Mouse (Mus musculus) forebrain, embryonic 15.5 days (tissue): ENCODE results near the gene Mrps35. TPM values are rescaled to one million over a fixed set of nuclear protein-coding genes. Genes with fewer than 3 reads are reported as not detected.

ENCODE experiments used
- ATAC-seq: fragments of 200-750 bp; cut with Nextera tagmentation; replicated peaks from 2 replicates; pipeline ENCODE4 v1.8.0; 2017; ENCODE audit warnings: mild to moderate bottlenecking, moderate TSS enrichment, moderate library complexity
- H3K27ac ChIP-seq: fragments of 300-500 bp; sonication (generic); replicated peaks from 2 replicates; pipeline ENCODE4 v1.5.1; 2015; ENCODE audit warnings: mild to moderate bottlenecking, inconsistent platforms
- H3K27me3 ChIP-seq: fragments of 300-500 bp; sonication (generic); 2 replicates; pipeline ENCODE4 v1.6.1; 2015; ENCODE audit warnings: inconsistent platforms
- H3K36me3 ChIP-seq: fragments of 300-500 bp; sonication (generic); 2 replicates; pipeline ENCODE4 v1.6.1; 2015; ENCODE audit warnings: mild to moderate bottlenecking, inconsistent platforms
- H3K4me1 ChIP-seq: fragments of 300-500 bp; sonication (generic); 2 replicates; pipeline ENCODE4 v1.6.1; 2015; ENCODE audit warnings: inconsistent platforms
- H3K4me2 ChIP-seq: fragments of 300-500 bp; sonication (generic); replicated peaks from 2 replicates; pipeline ENCODE4 v1.6.1; 2015; ENCODE audit warnings: mild to moderate bottlenecking, inconsistent platforms
- H3K4me3 ChIP-seq: fragments of 300-500 bp; sonication (generic); 2 replicates; pipeline ENCODE4 v1.5.1; 2015; ENCODE audit warnings: mild to moderate bottlenecking, inconsistent platforms
- H3K9ac ChIP-seq: fragments of 300-500 bp; sonication (generic); replicated peaks from 2 replicates; pipeline ENCODE4 v1.6.1; 2015; ENCODE audit warnings: mild to moderate bottlenecking, inconsistent platforms
- H3K9me3 ChIP-seq: fragments of 300-500 bp; sonication (generic); 2 replicates; pipeline ENCODE4 v1.6.1; 2016; ENCODE audit warnings: inconsistent platforms
- WGBS: fragments of 180-500 bp; shearing (Covaris S2); methylation state at CpG from one replicate; pipeline ENCODE4 v1.1.7; 2015; ENCODE audit warnings: mixed read lengths; 5-methylcytosine and 5-hydroxymethylcytosine counted together
- polyA plus RNA-seq: library from polyadenylated mRNA; unstranded; fragments of >200 nt; fragmentation: Nextera tagmentation; extraction: Ambion mirVana; gene quantifications from 2 replicates; pipeline ENCODE4 v1.2.1, GENCODE M21; 2015

The Mrps35 gene
- polyA plus RNA-seq, 1 experiment from 2014 or later: 88.5 TPM

DNA sequence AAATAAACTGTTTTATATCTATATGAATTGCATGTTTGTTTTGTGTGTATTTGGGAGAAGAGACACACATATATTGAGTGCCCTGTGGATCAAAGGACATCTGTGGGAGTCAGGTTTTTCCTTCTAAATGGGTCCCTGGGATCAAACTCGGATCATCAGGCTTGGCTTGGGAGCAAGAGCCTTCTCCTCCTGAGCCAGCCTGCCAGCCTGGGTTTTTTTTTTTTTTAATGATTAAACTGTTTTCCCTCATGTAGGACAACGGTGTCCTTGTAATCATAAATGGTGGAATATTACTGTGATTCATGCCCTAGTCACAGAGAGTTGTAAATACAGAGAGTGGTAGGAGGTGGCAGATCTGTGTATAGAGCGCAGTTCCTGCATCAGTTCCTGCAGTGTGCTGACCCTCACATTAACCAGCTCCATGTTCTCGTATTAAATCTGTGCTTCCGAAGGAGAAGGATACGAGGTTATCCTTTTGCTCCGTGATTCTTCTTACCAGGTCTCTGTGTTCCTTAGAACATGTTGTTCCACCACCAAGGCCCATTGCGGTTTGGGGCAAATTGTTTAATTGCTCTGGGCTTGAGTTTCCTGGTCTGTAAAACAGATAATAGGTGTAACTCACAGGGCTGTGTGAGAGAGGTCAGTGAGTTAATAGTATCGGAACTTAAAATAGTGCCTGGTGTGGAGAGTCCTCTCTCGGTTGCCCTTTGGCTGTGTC lies 21.8 kb downstream of the Mrps35 start:
- Histone ChIP-seq H3K36me3 (peaks cover 28% of the 10 kb centered on the region), H3K9me3 (no peaks in the 10 kb centered on the region), H3K4me3 (no peak overlapping the region), H3K9ac (no peak overlapping the region), H3K4me1 (peaks cover 9% of the 10 kb centered on the region), H3K4me2 (no peak overlapping the region), H3K27me3 (no peaks in the 10 kb centered on the region), H3K27ac (no peak overlapping the region)
- ATAC-seq: no peak
- WGBS: 94% methylated on average over 10 of the region's 10 CpGs

DNA sequence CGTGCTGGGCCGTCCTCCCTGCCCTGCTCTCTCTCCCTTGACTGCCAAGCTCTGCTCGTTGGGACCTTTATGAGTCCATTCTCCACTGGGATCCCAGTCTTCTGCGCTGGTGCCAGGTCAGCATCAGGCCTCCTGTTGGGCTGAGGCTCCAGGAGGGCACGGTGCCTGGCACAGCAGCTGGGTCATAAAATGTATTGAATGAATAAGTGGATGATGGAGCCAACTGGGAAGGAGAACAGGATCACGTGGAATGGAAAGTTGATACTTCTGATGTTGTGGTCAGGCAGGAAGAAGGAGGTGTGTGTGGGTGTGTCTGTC lies 22.3 kb downstream of the Mrps35 start:
- Histone ChIP-seq H3K4me1 (peaks cover 9% of the 10 kb centered on the region), H3K27me3 (no peaks in the 10 kb centered on the region), H3K36me3 (peaks cover 28% of the 10 kb centered on the region), H3K4me3 (no peak overlapping the region), H3K9ac (no peak overlapping the region), H3K4me2 (no peak overlapping the region), H3K27ac (no peak overlapping the region), H3K9me3 (no peaks in the 10 kb centered on the region)
- ATAC-seq: no peak
- 89% methylated on average over 6 of the region's 6 CpGs for WGBS

DNA sequence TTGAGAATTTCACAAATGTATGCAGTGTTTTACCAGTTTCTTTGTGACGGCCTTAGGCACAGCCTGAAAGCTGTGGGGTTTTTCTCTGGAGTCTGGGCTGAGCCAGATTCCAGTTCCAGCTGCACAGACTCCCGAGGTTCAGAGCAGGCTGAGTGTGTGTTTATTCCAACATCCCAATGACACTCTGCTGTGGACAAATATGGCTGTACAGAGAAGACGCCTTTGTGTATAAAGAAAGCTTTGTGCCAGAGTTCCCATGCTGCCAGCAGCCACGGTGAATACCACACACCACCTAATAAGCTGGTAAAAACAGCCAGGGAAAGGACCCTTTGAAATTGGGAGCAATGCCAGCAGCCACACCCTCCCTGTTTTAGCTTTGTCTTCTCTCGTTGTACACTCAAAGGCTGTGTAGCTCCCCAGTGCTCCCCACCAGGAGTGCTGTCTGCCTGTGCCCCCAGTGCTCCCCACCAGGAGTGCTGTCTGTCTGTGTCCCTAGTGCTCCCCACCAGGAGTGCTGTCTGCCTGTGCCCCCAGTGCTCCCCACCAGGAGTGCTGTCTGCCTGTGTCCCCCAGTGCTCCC lies 33.3 kb downstream of the Mrps35 start:
- H3K4me1 ChIP-seq: peaks cover 9% of the 10 kb centered on the region
- peak overlapping the region; percentile 60 for H3K27ac ChIP-seq
- 14% methylated on average over 5 of the region's 5 CpGs for WGBS
- H3K4me2 ChIP-seq: no peak overlapping the region
- H3K9ac ChIP-seq: no peak overlapping the region
- no peaks in the 10 kb centered on the region for H3K9me3 ChIP-seq
- ATAC-seq: peak; percentile 87
- H3K36me3 ChIP-seq: peaks cover 3% of the 10 kb centered on the region; the same call in 1 of the 2 replicates
- no peak overlapping the region for H3K4me3 ChIP-seq
- no peaks in the 10 kb centered on the region for H3K27me3 ChIP-seq

DNA sequence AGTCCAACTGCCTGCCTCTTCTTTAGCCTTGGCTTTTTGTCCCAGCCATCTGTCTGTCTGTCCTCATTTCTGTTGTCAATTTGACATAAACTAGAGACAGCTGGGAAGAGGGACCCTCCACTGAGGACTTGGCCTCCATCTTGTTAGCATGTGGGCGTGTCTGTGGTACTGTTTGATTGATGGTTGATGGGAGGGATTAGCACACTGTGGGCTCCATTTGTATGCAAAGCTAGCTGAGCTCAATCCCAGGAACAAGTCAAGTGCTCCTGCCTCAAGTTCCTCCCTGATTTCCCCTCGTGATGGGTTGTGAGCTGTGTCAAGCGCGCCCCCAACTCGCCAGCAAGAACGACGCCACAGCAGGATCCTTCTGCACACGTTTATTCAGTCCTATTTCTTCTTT lies 34.3 kb downstream of the Mrps35 start:
- peak; percentile 72 for ATAC-seq
- peaks cover 9% of the 10 kb centered on the region for H3K4me1 ChIP-seq
- H3K9ac ChIP-seq: no peak overlapping the region
- no peaks in the 10 kb centered on the region for H3K9me3 ChIP-seq
- H3K27me3 ChIP-seq: no peaks in the 10 kb centered on the region
- H3K4me3 ChIP-seq: no peak overlapping the region
- peaks cover 3% of the 10 kb centered on the region; the same call in 1 of the 2 replicates for H3K36me3 ChIP-seq
- no peak overlapping the region for H3K4me2 ChIP-seq
- no peak overlapping the region for H3K27ac ChIP-seq
- 72% methylated on average over 8 of the region's 8 CpGs for WGBS

DNA sequence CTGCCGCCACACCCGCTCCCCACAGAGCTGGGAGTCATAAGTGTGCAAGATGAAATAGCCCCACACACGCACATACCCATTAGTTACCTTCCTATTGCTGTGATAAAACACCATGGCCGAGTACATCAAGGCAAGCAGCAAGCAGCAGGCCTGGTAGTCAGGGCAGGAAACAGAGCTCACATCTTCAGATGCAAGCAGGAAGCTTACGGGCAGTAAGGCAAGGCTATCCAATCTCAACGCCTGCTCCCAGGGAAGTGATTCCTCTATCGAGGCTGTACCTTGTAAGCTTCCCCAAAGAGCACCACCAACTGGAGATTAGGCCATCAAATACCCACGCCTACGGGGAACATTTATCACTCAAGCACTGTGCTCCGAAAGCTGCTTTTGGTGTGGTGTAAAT lies 37.4 kb downstream of the Mrps35 start:
- Histone ChIP-seq H3K36me3 (no peaks in the 10 kb centered on the region), H3K27me3 (no peaks in the 10 kb centered on the region), H3K9me3 (no peaks in the 10 kb centered on the region), H3K27ac (no peak overlapping the region), H3K4me1 (peaks cover 9% of the 10 kb centered on the region), H3K4me2 (no peak overlapping the region), H3K9ac (no peak overlapping the region), H3K4me3 (no peak overlapping the region)
- 96% methylated on average over 10 of the region's 10 CpGs for WGBS
- no peak for ATAC-seq

DNA sequence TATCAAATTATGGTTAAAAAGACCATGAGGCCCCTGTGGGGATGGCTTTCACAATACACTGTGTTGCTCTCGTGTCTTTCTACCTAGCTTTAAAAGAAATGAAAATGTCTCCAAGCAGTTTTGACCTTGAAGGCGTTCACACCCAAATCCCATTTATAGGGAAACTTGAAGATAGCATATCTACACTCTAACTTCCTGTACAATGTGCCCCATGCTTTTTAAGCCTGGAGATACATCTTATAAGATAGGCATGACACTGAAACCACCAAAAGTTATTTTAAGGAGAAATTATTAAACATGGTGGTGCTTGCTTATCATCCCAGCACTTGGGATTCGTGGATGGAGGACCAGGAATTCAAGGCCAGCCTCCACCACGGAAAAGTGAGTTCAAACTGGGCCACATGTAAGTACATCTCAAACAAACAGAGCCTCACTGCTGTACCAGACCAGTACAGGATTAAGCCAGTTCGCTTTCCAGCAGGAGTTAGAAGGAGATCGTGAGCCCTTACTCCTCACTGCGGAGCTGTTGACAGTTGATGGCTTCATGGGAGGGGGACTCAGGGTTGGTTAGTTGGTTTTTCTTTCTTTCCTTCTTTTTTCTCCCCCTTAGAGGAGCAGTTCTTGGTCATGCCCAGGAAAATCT lies 43.0 kb downstream of the Mrps35 start:
- H3K36me3 ChIP-seq: no peaks in the 10 kb centered on the region
- no peak overlapping the region for H3K9ac ChIP-seq
- H3K9me3 ChIP-seq: no peaks in the 10 kb centered on the region
- H3K4me2 ChIP-seq: no peak overlapping the region
- no peak overlapping the region for H3K4me3 ChIP-seq
- WGBS: 58% methylated on average over 7 of the region's 7 CpGs
- ATAC-seq: no peak
- H3K27ac ChIP-seq: no peak overlapping the region
- H3K27me3 ChIP-seq: no peaks in the 10 kb centered on the region
- H3K4me1 ChIP-seq: peaks cover 15% of the 10 kb centered on the region

DNA sequence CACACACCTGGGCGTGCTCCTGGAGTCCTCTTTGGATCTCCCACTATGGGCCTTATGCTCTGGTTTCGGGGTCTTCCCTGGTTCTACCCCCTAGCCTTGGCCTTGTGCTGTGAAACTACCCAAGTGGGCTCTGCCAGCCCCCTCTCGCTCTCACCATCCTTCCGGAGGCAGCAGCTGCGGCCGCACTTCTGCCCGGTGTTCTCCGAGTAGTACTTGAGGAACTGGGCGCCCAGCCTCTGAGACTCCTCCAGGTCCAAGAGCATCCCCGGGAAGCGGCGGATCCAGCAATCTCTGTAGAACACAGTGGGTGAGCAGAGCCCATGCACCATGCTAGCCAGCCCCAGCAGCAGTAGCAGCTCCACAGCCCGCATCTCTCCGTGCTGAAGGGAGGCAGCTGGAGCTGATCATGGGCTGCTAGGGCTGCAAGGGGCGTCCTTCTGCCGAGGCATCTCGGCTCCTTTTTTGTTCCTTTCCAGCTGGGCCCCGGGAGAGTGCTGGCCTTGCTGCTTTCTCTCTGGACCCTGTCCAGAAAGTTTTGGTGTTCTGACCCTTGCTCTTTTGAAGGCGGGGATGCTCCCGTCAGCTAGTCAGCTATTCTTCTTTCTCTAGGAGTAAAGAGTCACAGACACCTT lies 44.1 kb downstream of the Mrps35 start, which contains the start of gene Mansc4:
TSS of gene Mansc4 (minus strand) at position 439 of the 632 bp plus-strand sequence.
- 0 out of 2 replicates have a peak, but pooled peaks have one; percentile 10 for ATAC-seq
- Histone ChIP-seq H3K27me3 (no peaks in the 10 kb centered on the region), H3K4me3 (peak within 1 kb of the TSS; percentile 28), H3K27ac (no peak within 1 kb of the TSS), H3K9ac (peak within 1 kb of the TSS; percentile 41; the same call in 1 of the 2 replicates), H3K9me3 (no peaks in the 10 kb centered on the region), H3K4me1 (peaks cover 19% of the 10 kb centered on the region), H3K4me2 (peak within 1 kb of the TSS; percentile 45), H3K36me3 (no peaks in the 10 kb centered on the region)
- 6% methylated on average over 20 of the region's 20 CpGs for WGBS

DNA sequence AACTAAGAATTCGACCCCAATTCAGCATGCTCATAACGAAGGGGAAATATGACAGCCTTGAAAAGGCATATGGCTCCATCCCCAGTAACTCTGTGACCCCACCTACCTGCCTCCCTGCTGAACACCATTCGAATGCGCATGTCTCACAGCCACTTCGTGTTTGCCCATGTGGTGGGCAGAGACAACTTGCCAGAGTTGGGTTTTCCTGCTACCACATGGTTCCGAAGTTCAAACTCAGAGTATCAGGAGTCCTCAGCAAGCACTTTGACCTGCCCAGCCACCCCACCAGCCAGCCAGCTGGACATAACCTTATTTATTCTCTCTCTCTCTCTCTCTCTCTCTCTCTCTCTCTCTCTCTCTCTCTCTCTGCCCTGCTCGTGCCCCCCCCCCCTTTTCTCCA lies 45.2 kb downstream of the Mrps35 start:
- Histone ChIP-seq H3K4me2 (no peak overlapping the region), H3K36me3 (no peaks in the 10 kb centered on the region), H3K9ac (no peak overlapping the region), H3K9me3 (no peaks in the 10 kb centered on the region), H3K27ac (no peak overlapping the region), H3K4me1 (peaks cover 28% of the 10 kb centered on the region), H3K4me3 (no peak overlapping the region), H3K27me3 (no peaks in the 10 kb centered on the region)
- 55% methylated on average over 6 of the region's 7 CpGs for WGBS
- ATAC-seq: no peak

DNA sequence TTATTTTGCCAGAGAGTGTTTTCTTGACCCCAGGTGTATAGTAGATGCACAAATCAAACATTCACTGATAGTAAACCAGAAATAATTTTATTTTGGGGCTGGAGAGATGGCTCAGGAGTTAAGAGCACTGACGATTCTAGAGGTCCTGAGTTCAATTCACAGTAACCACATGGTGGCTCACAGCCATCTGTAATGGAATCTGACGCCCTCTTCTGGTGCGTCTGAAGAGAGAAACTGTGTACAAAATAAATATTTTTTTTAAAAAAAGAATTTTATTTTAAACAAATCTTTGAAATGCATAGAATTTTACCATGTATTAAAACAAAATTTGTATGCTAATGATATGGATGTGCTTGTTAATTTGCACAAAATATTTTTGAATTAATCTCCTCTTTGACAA lies 46.0 kb downstream of the Mrps35 start:
- WGBS: 76% methylated on average over 3 of the region's 3 CpGs
- H3K4me1 ChIP-seq: peaks cover 33% of the 10 kb centered on the region
- no peak overlapping the region for H3K9ac ChIP-seq
- no peak overlapping the region for H3K4me2 ChIP-seq
- no peak overlapping the region for H3K27ac ChIP-seq
- H3K4me3 ChIP-seq: no peak overlapping the region
- ATAC-seq: no peak
- no peaks in the 10 kb centered on the region for H3K9me3 ChIP-seq
- H3K27me3 ChIP-seq: no peaks in the 10 kb centered on the region
- no peaks in the 10 kb centered on the region for H3K36me3 ChIP-seq

DNA sequence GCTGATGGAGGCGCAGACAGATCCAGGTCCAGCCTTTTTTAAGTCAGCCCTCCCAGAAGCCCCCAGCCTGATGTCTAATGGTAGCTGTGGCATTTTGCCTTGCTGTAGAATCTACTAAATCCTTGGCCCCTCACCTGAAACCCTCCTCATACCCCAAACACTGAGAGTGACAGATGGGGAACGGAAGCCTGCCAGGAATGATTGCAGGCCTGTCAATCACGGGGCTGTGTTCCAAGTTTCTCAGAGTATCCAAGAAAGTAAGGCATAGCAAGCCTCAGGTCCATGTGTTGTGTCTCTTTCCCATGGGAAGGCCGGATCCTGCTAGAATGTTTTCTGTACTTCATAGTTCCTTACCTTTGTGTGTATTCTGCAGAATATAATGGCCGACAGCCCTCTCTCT lies 47.6 kb downstream of the Mrps35 start:
- H3K4me1 ChIP-seq: peaks cover 43% of the 10 kb centered on the region
- H3K36me3 ChIP-seq: no peaks in the 10 kb centered on the region
- no peak overlapping the region for H3K9ac ChIP-seq
- ATAC-seq: no peak
- H3K27ac ChIP-seq: peak overlapping the region; percentile 87; the same call in 1 of the 2 replicates
- H3K27me3 ChIP-seq: no peaks in the 10 kb centered on the region
- H3K4me3 ChIP-seq: peak overlapping the region; percentile 74
- H3K4me2 ChIP-seq: peak overlapping the region; percentile 80
- H3K9me3 ChIP-seq: no peaks in the 10 kb centered on the region
- 60% methylated on average over 5 of the region's 5 CpGs for WGBS

DNA sequence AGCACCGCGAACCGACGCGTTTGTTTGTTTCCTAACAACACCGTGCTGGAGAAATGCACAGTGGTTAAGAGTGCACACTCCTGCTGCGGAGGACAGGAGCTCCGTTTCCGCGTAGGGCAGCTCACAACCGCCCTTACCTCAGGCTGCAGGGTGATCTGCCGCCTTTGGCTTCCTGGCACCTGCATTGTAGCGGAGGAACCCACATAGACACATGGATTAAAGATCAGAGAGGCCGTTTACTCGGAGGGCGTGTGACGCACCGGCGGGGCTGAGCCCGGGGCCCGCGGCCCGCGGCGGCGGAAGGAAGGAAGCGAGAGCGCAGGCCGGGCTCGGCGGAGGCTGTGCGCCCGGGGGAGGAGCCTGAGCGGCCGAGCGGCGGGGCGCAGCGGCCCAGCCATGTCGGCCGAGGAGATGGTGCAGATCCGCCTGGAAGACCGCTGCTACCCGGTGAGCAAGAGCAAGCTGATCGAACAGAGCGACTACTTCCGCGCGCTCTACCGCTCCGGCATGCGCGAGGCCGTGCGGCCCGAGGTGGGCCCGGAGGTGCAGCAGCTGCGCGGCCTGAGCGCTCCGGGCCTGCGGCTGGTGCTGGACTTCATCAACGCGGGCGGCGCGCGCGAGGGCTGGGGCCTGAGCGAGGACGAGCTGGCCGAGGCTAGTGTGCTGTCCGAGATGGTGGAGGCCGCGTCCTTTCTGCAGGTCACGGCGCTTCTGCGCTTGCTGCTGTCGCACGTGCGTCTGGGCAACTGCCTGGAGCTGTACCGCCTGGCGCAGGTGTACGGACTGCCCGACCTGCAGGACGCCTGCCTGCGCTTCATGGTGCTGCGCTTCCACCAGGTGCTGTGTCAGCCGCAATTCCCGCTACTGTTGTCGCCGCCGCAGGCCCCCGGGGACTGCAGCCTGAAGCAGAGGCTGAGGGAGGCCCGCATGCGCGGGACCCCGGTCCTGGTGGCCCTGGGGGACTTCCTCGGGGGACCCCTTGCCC lies 48.9 kb downstream of the Mrps35 start, which contains the start of gene Klhl42:
TSS of gene Klhl42 (plus strand) at position 244 of the 985 bp plus-strand sequence.
- no peaks in the 10 kb centered on the region for H3K27me3 ChIP-seq
- peak within 1 kb of the TSS; percentile 87 for H3K9ac ChIP-seq
- H3K9me3 ChIP-seq: no peaks in the 10 kb centered on the region
- no peaks in the 10 kb centered on the region for H3K36me3 ChIP-seq
- peak within 1 kb of the TSS; percentile 80 for H3K4me2 ChIP-seq
- H3K4me1 ChIP-seq: peaks cover 42% of the 10 kb centered on the region
- peak within 1 kb of the TSS; percentile 87 for H3K27ac ChIP-seq
- H3K4me3 ChIP-seq: peak within 1 kb of the TSS; percentile 74
- ATAC-seq: peak; percentile 89
- 0% methylated on average over 99 of the region's 99 CpGs for WGBS
